Mouse (Mus musculus) heart, embryonic 11.5 days (tissue): ENCODE data around the gene L1cam. TPM values are rescaled to one million over a fixed set of nuclear protein-coding genes. Genes with fewer than 3 reads are reported as not detected.

ENCODE experiments used
- ATAC-seq: fragments of 200-750 bp; cut with Nextera tagmentation; replicated peaks from 2 replicates; pipeline ENCODE4 v1.8.0; 2017; ENCODE audit warnings: moderate library complexity; ENCODE audit not compliant: insufficient number of reproducible peaks, low FRiP score, low TSS enrichment
- H3K27ac ChIP-seq: fragments of 300-500 bp; sonication (generic); 2 replicates; pipeline ENCODE4 v1.5.1; 2014; ENCODE audit warnings: mild to moderate bottlenecking, low read depth, low read length
- H3K27me3 ChIP-seq: fragments of 300-500 bp; sonication (generic); 2 replicates; pipeline ENCODE4 v1.6.1; 2014; ENCODE audit warnings: mild to moderate bottlenecking, low read length, mixed read lengths; ENCODE audit not compliant: control insufficient read depth, insufficient read depth
- H3K36me3 ChIP-seq: fragments of 300-500 bp; sonication (generic); 2 replicates; pipeline ENCODE4 v1.6.1; 2014; ENCODE audit warnings: mild to moderate bottlenecking, low read length, moderate library complexity, mixed read lengths; ENCODE audit not compliant: control insufficient read depth, insufficient read depth
- H3K4me1 ChIP-seq: fragments of 300-500 bp; sonication (generic); 2 replicates; pipeline ENCODE4 v1.6.1; 2014; ENCODE audit warnings: low read length; ENCODE audit not compliant: control insufficient read depth, insufficient read depth
- H3K4me2 ChIP-seq: fragments of 300-500 bp; sonication (generic); 2 replicates; pipeline ENCODE4 v1.6.1; 2014; ENCODE audit warnings: mild to moderate bottlenecking, moderate library complexity
- H3K4me3 ChIP-seq: fragments of 300-500 bp; sonication (generic); 2 replicates; pipeline ENCODE4 v1.5.1; 2014; ENCODE audit warnings: low read depth, low read length
- H3K9ac ChIP-seq: fragments of 300-500 bp; sonication (generic); 2 replicates; pipeline ENCODE4 v1.6.1; 2014; ENCODE audit warnings: mild to moderate bottlenecking, low read depth, low read length, moderate library complexity
- H3K9me3 ChIP-seq: fragments of 300-500 bp; sonication (generic); replicated peaks from 2 replicates; pipeline ENCODE4 v1.6.1; 2016; ENCODE audit warnings: low read length; ENCODE audit not compliant: control insufficient read depth
- WGBS: fragments of 180-500 bp; shearing (Covaris S2); extraction: QIAGEN DNeasy Blood & Tissue Kit; methylation state at CpG from one replicate; pipeline ENCODE4 v1.1.7; 2014; ENCODE audit not compliant: insufficient replicate concordance; 5-methylcytosine and 5-hydroxymethylcytosine counted together
- polyA plus RNA-seq: library from polyadenylated mRNA; unstranded; fragments of >200 nt; fragmentation: Nextera tagmentation; extraction: Ambion mirVana; gene quantifications from 2 replicates; pipeline ENCODE4 v1.2.1, GENCODE M21; 2014

Gene L1cam
- polyA plus RNA-seq, 1 experiment from 2014 or later, result 1.3 TPM

- peak within 1 kb of the TSS; percentile 81 for H3K4me2 ChIP-seq
- H3K27ac ChIP-seq, result no peak within 1 kb of the TSS
- 0 out of 2 replicates have a peak, but pooled peaks have one; percentile 26 for ATAC-seq
- no peaks in the 10 kb centered on the region for H3K36me3 ChIP-seq
- no peaks in the 10 kb centered on the region for H3K4me1 ChIP-seq
- peaks cover 31% of the 10 kb centered on the region for H3K27me3 ChIP-seq
- H3K9ac ChIP-seq, result peak within 1 kb of the TSS; percentile 72
- peak within 1 kb of the TSS; percentile 54 for H3K4me3 ChIP-seq
- 13% methylated on average over 75 of the region's 84 CpGs for WGBS
- H3K9me3 ChIP-seq, result no peaks in the 10 kb centered on the region
Observed at GRCm38 (mm10) chrX:73824185-73825151, 71.4 kb downstream of the L1cam start, which contains the start of gene Pdzd4. TSS of gene Pdzd4 (minus strand) at chrX:73824969.

GRCm38 (mm10) chrX:73823747-73824146, 72.2 kb downstream of the L1cam start:
- no peaks in the 10 kb centered on the region for H3K36me3 ChIP-seq
- no peak for ATAC-seq
- H3K9me3 ChIP-seq, result no peaks in the 10 kb centered on the region
- no peak overlapping the region for H3K9ac ChIP-seq
- peaks cover 31% of the 10 kb centered on the region for H3K27me3 ChIP-seq
- no peak overlapping the region for H3K27ac ChIP-seq
- 17% methylated on average over 17 of the region's 17 CpGs for WGBS
- H3K4me3 ChIP-seq, result peak overlapping the region; percentile 54
- H3K4me2 ChIP-seq, result peak overlapping the region; percentile 81
- no peaks in the 10 kb centered on the region for H3K4me1 ChIP-seq

GRCm38 (mm10) chrX:73816596-73817314, 79.2 kb downstream of the L1cam start:
- H3K4me1 ChIP-seq, result no peaks in the 10 kb centered on the region
- H3K4me3 ChIP-seq, result no peak overlapping the region
- no peak overlapping the region for H3K4me2 ChIP-seq
- no peak for ATAC-seq
- no peaks in the 10 kb centered on the region for H3K27me3 ChIP-seq
- H3K9me3 ChIP-seq, result no peaks in the 10 kb centered on the region
- no peak overlapping the region for H3K27ac ChIP-seq
- no peaks in the 10 kb centered on the region for H3K36me3 ChIP-seq
- H3K9ac ChIP-seq, result no peak overlapping the region
- 46% methylated on average over 3 of the region's 3 CpGs for WGBS

GRCm38 (mm10) chrX:73815072-73815471, 80.8 kb downstream of the L1cam start:
- Histone ChIP-seq H3K27me3 (no peaks in the 10 kb centered on the region), H3K4me1 (no peaks in the 10 kb centered on the region), H3K9me3 (no peaks in the 10 kb centered on the region), H3K4me3 (peak overlapping the region; percentile 26), H3K27ac (no peak overlapping the region), H3K4me2 (peak overlapping the region; percentile 53), H3K9ac (no peak overlapping the region), H3K36me3 (no peaks in the 10 kb centered on the region)
- 9% methylated on average over 14 of the region's 14 CpGs for WGBS
- ATAC-seq, result no peak

GRCm38 (mm10) chrX:73805814-73806213, 90.1 kb downstream of the L1cam start:
- WGBS, result 71% methylated on average over 1 of the region's 1 CpGs
- ATAC-seq, result no peak
- no peaks in the 10 kb centered on the region for H3K9me3 ChIP-seq
- no peak overlapping the region for H3K4me3 ChIP-seq
- no peak overlapping the region for H3K27ac ChIP-seq
- H3K9ac ChIP-seq, result no peak overlapping the region
- H3K4me1 ChIP-seq, result no peaks in the 10 kb centered on the region
- no peaks in the 10 kb centered on the region for H3K27me3 ChIP-seq
- H3K4me2 ChIP-seq, result no peak overlapping the region
- no peaks in the 10 kb centered on the region for H3K36me3 ChIP-seq

Other genes starting within 250 kb of the L1cam start
- gene Pnck, start 236.0 kb downstream of the L1cam start, polyA plus RNA-seq, result 11.1 and 12.2 TPM in 2 replicates
- gene Slc6a8, start 223.0 kb downstream of the L1cam start, polyA plus RNA-seq, result 6.9 and 8.2 TPM in 2 replicates
- 171 and 188 TPM in 2 replicates for gene Bcap31, start 179.9 kb downstream of the L1cam start, polyA plus RNA-seq
- gene Abcd1, start 179.5 kb downstream of the L1cam start, polyA plus RNA-seq, result 8.1 and 9.2 TPM in 2 replicates
- 0.16 and 0.27 TPM in 2 replicates for gene Plxnb3, start 139.0 kb downstream of the L1cam start, polyA plus RNA-seq
- gene Srpk3, start 121.7 kb downstream of the L1cam start, polyA plus RNA-seq, result 52.6 and 57.9 TPM in 2 replicates
- gene Idh3g, start 109.2 kb downstream of the L1cam start, polyA plus RNA-seq, result 285 and 302 TPM in 2 replicates
- gene Ssr4, start 109.1 kb downstream of the L1cam start, polyA plus RNA-seq, result 159 and 162 TPM in 2 replicates
- gene Pdzd4, start 71.1 kb downstream of the L1cam start, polyA plus RNA-seq, result 0.33 and 0.46 TPM in 2 replicates
- not detected in 2 replicates for gene Avpr2, start 4.0 kb downstream of the L1cam start, polyA plus RNA-seq
- gene Arhgap4, start 25.8 kb upstream of the L1cam start, polyA plus RNA-seq, result 0.96 and 1.3 TPM in 2 replicates
- 94.3 and 96.5 TPM in 2 replicates for gene Naa10, start 25.8 kb upstream of the L1cam start, polyA plus RNA-seq
- gene Renbp, start 34.7 kb upstream of the L1cam start, polyA plus RNA-seq, result 51.6 and 64.0 TPM in 2 replicates
- 42.6 and 52.1 TPM in 2 replicates for gene Hcfc1, start 70.3 kb upstream of the L1cam start, polyA plus RNA-seq
- gene Irak1, start 127.8 kb upstream of the L1cam start, polyA plus RNA-seq, result 39.3 and 40.7 TPM in 2 replicates
- gene Opn1mw, start 231.4 kb upstream of the L1cam start, polyA plus RNA-seq, result not detected in 2 replicates
- 9.8 and 11.9 TPM in 2 replicates for gene Mecp2, start 239.3 kb upstream of the L1cam start, polyA plus RNA-seq